Mouse (Mus musculus): ENCODE results near the gene Chst3.
"Not testable (repeated sequence)": the region's sequence is repeated elsewhere in the genome, so short reads cannot be mapped to it uniquely, and the experiment has no call there.

Chst3 gene

GRCm38 (mm10) chr10:60162184-60162972, 56.7 kb downstream of the Chst3 start:
- DNase-seq (ENCODE audit: low spot score in 2 of 2), result not testable (repeated sequence)

DNA sequence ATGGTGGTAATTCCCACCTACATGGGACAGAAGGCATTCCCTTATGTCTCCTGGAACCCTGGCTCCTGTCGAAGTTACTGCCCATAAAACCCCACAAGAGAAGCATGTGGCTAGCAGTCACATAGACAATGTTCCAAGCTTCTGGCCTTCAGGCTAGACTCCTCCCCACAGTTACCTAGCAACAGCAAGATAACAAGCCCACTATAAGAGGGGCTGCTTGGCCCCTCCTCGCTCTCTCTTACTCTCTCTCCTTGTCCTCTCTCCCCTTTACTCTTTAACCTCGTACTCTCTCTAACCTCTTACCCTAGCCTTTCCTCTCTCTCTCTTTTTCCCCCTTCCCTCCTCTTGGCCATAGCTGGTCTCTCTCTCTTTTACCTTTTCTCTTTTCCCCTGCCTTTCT, 57.7 kb downstream of the Chst3 start:
- not testable (repeated sequence) for DNase-seq (ENCODE audit: low spot score in 2 of 2)

DNA sequence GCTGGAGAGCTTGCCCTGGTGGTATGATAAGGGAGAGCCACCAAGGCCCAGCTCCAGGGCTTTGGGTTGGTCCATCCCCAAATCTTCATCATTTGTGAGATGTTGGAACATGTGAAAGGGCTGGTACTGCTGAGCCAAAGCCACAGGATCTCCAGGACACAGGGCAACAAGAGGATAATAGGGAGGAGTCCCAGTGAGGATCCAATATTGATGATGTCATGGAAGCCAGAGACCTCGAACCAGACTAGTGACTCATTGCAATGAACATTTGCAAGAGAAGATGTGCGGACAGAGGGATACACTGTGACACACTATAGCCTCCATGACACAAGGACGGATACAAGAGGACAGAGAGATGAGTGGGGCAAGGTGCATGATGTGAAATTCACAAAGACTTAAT, 60.9 kb downstream of the Chst3 start:
- DNase-seq (ENCODE audit: low spot score in 2 of 2), result no peak

GRCm38 (mm10) chr10:60156016-60156415, 63.0 kb downstream of the Chst3 start:
- no peak for DNase-seq (ENCODE audit: low spot score in 2 of 2)

GRCm38 (mm10) chr10:60151107-60151663, 67.9 kb downstream of the Chst3 start:
- no peak for DNase-seq (ENCODE audit: low spot score in 2 of 2)

DNA sequence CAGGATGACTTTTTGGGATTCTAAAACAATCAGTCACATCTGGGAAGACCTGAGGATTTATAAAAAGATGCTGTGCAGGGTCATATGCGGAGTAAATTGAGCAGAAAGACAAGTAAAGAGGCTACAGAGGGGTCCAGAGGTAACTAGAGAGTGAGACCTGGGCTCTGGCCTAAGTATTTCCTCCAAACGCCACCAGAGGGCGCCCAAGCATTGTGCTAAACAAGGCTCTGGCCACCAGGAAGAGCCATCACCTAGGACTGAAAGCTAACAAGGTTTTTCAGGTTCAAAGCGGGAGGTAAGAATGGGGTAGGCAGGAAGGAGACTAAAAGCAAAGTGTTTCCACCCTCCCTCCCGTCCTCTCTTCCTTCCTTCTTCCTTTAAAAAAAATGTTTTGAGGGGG, 71.0 kb downstream of the Chst3 start:
- peak; percentile 74 to 88 for DNase-seq (ENCODE audit: low spot score in 2 of 2)

DNA sequence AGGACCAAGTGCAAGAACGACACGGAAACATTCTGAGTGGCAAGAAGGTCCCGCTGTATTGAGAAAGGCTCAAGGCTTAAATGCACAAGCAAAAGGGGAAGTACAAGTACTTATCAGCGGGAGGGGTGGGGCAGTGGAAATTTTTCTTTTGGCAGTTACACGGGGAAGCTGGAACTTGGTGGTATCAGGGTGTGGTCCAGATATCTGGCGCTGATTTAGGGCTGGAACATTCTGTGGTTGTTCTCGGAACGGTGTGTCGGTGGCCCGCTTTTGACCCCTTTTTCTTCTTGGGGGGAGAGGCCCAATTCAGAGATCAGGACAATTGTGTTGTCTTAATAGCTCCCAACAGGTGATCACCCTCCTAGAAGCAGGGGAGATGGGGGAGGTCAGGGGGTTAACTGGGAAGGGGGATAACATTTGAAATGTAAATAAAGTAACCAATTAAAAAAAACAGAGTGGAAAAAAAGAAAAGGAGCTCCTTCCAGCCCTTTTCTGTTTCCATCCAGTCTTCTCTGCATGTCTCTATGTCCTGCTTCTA, 71.5 kb downstream of the Chst3 start:
- not testable (repeated sequence) for DNase-seq (ENCODE audit: low spot score in 2 of 2)

GRCm38 (mm10) chr10:60141656-60142160, 77.4 kb downstream of the Chst3 start:
- no peak for DNase-seq (ENCODE audit: low spot score in 2 of 2)

GRCm38 (mm10) chr10:60140751-60141150, 78.3 kb downstream of the Chst3 start:
- no peak for DNase-seq (ENCODE audit: low spot score in 2 of 2)

- DNase-seq (ENCODE audit: low spot score in 2 of 2), result no peak
These were observed 80.4 kb downstream of the Chst3 start for GRCm38 (mm10) chr10:60138680-60139079.

DNA sequence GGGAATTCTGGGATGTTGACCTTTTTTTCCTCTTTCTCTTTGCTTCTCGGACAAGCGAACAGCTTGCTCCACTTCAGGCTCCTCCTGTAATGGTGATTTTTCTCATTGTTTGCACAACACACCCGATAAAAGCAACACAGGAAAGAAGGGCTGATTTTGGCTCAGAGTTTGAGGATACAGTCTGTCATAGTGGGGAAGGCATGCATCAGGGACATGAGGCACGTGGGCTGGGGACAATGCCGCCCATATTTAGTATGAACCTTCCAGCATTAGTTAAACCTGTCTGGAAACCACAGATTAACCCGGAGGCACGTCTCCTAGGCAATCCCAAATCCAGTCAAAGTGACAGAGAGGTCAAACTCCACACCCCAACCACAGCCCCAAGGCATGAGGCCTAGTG, 82.1 kb downstream of the Chst3 start:
- DNase-seq (ENCODE audit: low spot score in 2 of 2), result no peak

GRCm38 (mm10) chr10:60136010-60136409, 83.0 kb downstream of the Chst3 start:
- DNase-seq (ENCODE audit: low spot score in 2 of 2), result not testable (repeated sequence)

- no peak for DNase-seq (ENCODE audit: low spot score in 2 of 2)
These were observed 84.9 kb downstream of the Chst3 start for GRCm38 (mm10) chr10:60134201-60134600.

DNA sequence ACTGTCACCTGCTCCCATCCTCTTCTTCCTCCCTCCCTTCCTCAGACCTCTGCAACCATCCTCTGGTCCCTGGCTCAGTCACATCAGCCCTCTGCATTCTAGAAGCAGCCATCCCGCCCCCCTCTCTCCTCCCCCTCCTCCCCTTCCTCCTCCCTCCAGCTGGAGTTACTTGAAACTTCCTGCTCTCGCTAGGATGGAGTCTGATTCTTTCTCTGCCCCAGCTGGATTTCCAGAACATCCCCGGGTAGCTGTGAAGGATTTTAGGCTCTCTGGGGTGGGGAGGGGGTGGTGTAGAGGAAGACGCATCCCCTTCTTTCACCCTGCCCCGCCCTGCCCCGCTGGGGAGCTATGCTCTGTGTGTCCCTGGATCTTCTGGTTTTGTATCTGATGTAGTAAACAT, 85.6 kb downstream of the Chst3 start:
- no peak for DNase-seq (ENCODE audit: low spot score in 2 of 2)
